Mouse (Mus musculus) embryo, embryonic 10.5 days (tissue): ENCODE measurements around the gene Numb.
"Not testable (repeated sequence)": the region's sequence is repeated elsewhere in the genome, so short reads cannot be mapped to it uniquely, and the experiment has no call there.

Experiments used
- DNase-seq: peaks from one replicate; pipeline ENCODE4 v3.0.0-alpha.2; 2015; ENCODE audit warnings: low spot score

Numb gene

DNA sequence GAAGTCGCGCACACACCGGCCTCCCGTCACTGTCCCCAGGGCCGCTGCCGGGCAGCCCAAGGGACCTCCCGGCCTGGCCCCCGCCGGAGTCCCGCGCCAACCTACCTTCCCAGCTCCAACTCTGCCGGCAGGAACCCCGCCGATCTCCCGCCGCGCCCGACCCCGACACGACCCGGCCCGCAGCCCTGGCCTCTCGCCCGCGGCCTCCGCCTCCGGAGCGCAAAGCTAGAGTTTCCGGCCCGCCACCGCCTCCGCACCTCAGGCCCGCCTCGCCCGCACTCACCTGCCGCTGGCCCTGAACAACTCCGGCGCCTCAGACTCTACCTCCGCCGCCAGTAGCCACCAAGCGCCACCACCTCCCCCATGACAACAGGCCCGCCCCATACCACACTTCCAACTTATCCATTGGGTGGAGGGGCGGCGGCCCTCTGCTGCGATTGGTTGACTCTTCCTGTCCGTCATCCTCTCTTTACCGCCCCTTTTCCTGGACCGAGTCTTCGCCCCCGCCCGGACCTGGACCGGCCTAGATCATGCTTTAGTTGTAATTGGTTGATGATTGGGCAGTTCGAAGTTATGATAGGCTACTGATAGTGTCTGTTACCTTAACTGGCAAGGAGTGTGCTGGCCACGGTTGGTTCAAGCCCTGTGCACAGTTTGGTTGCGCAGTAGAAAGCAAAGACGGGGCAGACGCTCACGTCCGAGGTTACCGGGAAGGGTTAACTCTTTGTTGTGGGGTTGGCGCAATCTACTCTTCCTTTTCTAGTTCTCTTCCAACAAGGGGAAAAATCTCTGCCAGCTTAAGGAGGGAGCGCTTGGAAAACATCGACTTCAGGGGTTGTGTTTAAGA, at the start of gene Numb:
Gene Numb (minus strand): TSS at position 400 of the 847 bp plus-strand sequence.
- peak; percentile 99 for DNase-seq

DNA sequence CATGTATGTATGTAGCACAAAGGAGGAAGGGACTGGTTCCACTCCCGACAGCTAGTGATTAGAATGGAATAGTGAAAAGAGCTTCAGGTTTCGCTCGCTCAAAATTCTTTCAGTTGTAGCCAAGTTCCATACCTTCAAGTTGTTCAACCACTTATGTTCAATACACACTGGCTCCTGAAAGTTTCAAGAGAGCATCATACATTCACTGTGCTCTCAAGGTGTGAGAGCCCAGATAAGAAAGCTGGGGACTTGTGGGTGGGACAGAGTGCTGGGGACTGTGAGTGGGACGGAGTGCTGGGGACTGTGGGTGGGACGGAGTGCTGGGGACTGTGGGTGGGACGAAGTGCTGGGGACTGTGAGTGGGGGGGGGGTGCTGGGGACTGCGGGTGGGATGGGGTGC, 43.5 kb upstream of the Numb start:
- DNase-seq = no peak

- DNase-seq = no peak
Measured at GRCm38 (mm10) chr12:83958278-83958677, 36.5 kb upstream of the Numb start.

DNA sequence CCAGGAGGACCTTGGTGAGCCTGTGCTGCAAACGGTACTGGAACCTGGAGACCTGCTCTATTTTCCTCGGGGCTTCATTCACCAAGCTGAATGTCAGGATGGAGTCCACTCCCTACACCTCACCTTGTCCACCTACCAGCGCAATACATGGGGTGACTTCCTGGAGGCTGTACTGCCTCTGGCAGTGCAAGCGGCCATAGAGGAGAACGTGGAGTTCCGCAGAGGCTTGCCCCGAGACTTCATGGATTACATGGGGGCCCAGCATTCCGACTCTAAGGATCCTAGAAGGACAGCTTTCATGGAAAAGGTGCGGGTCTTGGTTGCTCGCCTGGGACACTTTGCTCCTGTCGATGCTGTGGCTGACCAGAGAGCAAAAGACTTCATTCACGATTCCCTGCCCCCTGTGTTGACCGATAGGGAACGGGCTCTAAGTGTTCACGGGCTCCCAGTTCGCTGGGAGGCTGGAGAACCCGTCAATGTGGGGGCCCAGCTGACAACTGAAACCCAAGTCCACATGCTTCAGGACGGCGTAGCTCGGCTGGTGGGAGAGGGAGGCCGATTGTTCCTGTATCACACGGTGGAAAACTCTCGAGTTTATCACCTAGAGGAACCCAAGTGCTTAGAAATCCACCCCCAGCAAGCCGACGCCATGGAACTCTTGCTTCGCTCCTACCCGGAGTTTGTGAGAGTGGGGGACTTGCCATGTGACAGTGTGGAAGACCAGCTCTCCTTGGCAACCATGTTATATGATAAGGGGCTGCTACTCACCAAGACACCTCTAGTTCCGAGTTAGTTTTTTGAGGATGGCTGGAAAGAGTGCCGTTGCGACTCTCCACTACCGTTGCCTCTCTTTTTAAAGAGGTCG, 30.2 kb upstream of the Numb start:
- no peak for DNase-seq

DNA sequence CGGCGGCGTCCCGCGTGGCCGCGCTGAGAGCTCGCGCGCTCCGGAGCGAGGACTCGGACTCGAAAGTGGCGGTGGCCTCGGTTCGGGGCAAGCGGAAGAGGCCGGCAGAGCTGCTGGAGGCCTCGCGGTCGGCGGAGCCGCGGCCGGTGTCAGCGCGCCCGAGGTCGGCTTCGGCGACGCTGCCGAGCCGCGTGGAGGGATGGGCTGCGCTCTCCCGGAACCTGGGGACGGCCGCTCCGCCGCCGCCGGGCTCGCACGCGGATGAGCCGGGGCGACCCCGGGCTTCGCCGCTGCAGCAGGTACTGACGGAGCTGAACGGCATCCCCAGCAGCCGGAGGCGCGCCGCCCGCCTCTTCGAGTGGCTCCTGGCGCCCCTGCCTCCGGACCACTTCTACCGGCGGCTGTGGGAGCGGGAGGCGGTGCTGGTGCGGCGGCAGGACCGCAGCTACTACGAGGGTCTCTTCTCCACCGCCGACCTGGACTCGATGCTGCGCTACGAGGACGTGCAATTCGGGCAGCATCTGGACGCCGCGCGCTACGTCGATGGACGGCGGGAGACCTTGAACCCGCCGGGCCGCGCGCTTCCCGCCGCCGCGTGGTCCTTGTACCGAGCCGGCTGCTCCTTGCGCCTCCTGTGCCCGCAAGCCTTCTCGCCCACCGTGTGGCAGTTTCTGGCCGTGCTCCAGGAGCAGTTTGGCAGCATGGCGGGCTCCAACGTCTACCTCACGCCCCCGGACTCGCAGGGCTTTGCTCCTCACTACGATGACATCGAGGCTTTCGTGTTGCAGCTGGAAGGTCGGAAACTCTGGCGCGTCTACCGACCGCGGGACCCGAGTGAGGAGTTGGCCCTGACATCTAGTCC, 29.3 kb upstream of the Numb start:
- DNase-seq = peak; percentile 57

DNA sequence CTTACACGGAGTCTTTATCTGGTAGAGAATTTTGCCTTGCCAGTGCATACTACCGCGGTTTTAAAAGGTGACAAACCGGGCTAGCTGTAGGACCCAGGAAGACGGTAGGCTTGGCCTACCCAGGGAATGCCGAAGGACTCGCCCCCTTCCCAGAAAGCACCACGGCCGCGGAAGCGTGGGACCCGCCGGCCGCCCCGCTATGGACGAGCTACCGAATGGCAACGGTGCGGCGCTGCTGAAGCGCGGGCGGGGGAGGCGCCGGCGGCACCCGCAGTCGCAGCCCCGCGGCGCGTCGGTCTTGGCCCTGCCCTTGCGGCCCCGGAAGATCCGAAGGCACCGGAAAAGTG, 28.7 kb upstream of the Numb start, which contains the start of gene Riox1:
Gene Riox1 (plus strand): TSS at position 116 of the 347 bp plus-strand sequence.
- peak; percentile 92 for DNase-seq

DNA sequence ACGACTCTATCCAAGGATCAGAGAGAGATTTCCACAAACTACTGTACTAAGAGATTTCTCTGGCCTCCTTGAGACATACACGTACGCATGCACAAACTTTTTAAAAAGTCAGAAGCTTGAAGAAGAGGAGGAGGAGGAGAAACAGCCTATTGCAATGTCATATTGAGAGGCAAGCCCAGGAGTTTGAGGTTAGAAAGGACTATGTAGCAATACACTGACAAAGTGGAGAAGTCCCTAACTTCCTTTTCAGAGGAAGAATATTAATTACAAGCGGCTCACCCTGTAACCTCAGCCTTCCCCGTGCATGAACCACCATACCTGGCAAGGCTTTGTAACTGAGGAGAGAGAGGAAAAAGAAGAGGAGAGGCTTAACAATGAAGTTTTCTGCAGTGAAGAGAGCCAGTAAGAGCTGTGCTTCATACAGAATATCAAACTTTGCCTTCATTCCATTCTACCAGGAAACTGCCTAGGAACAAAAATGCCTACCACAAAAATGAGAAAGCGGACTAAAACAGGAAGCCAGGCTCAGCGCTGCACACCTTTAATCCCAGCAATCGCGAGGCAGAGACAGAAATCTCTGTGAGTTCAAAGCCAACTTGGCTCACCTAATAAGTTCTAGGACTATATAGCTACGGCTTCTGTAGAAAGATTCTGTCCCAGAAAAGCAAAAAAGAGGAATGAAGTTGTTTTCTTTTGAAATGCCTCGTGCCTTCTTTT, 28.2 kb upstream of the Numb start:
- no peak for DNase-seq

DNA sequence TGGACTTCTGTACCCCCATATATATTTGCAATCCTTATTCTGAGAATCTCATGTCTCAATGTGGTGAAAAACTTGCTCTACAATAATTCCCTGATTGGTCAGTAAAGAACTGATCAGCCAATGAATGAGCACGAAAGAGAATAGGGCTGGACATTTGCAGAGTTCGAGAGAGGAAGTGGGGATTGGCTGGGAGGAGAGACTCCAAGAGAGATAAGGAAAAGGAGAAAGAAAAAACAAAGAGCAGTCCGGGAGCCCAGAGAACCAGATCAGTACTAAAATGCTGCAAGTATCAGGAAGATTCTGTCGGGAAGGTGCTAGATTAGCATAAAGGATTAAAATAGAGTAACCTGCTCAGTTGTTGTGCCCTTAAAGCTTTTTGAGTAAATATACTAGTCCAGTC, 27.3 kb upstream of the Numb start:
- DNase-seq = no peak

- no peak for DNase-seq
Measured at GRCm38 (mm10) chr12:83947260-83947811, 25.6 kb upstream of the Numb start.

GRCm38 (mm10) chr12:83941938-83942337, 20.2 kb upstream of the Numb start:
- DNase-seq = no peak

- no peak for DNase-seq
Measured at GRCm38 (mm10) chr12:83940031-83940430, 18.3 kb upstream of the Numb start.

DNA sequence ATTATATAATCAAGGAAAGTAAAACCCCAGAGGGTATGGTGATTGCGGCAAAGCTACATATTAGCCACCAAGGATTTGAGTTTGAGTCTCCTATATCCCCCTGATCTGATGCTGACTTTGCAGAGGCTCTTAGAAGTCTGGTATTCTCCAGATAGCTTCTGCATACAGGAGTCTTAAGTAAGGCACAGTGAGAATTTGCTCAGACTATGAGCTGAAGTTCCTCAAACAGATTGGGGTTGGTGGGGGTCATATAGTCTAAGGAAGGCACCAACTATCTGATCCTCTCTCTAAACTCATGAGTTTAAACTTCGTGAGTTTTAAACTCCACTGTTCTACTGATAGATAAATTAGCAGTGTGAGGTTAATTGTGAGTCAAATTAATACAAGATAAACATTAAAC, 17.6 kb upstream of the Numb start:
- DNase-seq = no peak

GRCm38 (mm10) chr12:83938592-83938991, 16.9 kb upstream of the Numb start:
- DNase-seq = not testable (repeated sequence)

- no peak for DNase-seq
Measured at GRCm38 (mm10) chr12:83937600-83937999, 15.9 kb upstream of the Numb start.

DNA sequence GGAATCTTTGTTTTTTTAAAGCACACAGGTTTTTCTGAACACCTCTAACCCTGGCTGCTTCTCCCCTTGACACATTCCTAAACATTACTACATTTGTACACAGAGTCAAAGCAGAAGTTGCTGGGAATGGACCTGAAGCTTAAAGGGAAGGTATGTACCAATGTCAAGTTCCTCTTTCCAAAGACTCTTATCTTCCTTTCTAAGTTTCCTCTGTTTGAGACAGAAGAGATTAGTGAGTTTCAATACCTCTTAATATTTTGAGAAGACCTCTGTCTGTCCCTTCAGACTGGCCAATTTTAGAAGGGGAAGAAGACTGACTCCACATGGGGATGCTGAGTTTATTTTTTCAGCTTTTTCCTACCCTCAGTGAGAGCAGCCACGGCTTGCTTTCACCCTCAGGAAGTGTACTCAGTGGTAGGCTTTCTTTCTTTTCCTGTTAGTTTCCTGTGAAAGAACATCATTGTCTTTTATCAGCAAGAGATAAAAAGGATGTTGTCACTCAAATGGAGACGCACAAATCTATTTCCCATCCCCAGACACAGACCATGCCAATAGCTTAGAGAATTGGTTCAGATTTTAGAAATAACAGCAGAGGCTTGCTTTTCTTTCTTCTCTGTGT, 7.6 kb upstream of the Numb start:
- DNase-seq = no peak

DNA sequence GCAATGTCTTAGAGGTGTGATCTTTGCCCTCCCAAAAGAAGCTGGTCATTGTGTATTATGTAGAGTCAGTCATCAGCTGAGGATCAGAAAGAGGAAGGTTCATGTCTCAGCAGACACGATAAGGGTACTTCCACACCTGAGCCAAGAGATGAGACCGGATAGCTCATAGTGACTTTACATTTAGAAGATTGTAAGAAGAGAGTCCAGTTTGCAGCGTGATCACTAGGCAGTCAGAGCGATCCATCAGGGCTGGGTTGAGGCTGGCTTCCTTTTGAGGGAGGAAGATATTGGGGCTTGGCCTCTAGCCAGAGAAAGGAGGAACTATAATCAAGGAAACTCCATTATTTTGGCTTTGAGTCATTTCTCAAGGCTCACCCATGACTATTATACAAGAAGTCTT, 6.0 kb upstream of the Numb start:
- DNase-seq = no peak

DNA sequence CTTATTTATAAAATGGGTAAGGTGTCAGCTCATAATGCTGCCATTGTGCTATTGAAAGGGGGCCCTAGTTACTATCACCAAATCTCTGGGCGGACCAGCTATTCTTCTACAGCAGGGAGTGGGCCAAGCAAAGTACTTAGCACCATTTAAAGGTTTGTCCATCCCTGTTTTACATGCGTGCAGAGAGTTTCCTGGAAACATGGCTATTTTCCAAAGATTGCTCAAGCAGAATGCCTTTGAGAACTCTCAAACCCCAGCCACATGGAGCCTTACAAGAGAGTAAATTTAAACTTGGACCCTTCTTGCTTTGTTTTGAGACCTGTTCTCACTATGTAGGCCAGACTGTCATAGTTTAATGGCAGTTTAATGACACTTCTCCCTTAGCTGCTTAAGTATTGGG, 4.3 kb upstream of the Numb start:
- DNase-seq = no peak

- no peak for DNase-seq
Measured at GRCm38 (mm10) chr12:83925160-83925703, 3.5 kb upstream of the Numb start.

DNA sequence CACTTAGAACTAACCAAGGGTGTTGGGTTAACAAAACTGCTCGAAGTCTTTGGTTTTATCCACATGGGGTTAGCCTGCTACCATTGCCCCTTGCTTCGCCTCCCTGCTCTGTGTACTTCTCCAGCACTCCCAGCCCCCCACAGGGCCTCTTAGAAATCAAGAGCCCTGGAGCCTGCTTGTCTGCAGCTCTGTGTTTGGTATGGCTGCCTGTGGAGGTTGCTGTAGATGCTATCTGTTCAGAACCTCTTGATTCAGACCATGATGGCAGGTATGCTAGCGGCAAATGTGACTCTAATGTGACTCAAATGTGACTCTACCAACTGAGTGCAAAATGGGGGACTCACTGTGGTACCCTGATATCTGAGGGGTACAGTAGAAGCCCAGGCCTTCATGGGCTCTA, 2.6 kb upstream of the Numb start:
- DNase-seq = peak; percentile 28

DNA sequence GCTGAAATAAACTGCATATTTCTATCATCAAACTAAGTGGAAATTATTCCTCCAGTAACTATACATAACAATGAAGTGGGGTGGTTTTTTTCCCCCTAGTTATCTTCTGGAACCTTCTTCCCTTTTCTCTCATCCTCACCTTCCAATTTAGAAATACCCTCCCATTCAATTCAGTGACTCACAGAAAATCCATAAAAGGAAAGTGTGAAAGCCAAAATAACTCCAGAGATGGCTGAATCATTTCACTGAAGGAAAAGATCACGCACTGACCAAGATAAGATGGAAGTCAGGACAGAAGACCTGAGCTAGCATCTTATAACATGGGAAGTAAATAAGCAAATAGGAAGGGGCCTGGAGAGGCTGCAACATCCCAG, 1.7 kb upstream of the Numb start:
- no peak for DNase-seq
